Mouse (Mus musculus): ENCODE data around the gene Inppl1. TPM values are rescaled to one million over a fixed set of nuclear protein-coding genes. Genes with fewer than 3 reads are reported as not detected.

Gene Inppl1
- polyA plus RNA-seq, 1 experiment from 2014 or later, result 35.7 TPM

- H3K9me3 ChIP-seq (ENCODE audit: control insufficient read depth, low read length), result no peaks in the 10 kb centered on the region
- ATAC-seq (ENCODE audit: low read depth), result no peak
- no peak overlapping the region for H3K4me2 ChIP-seq (ENCODE audit: low read depth, low read length)
- H3K36me3 ChIP-seq (ENCODE audit: control insufficient read depth, insufficient read depth, low read length), result peaks cover 51% of the 10 kb centered on the region
- peaks cover 22% of the 10 kb centered on the region for H3K4me1 ChIP-seq (replicated peaks; ENCODE audit: control insufficient read depth, insufficient read depth, low read length)
- whole genome bisulfite sequencing, result 66% methylated on average over 5 of the region's 5 CpGs
- no peak overlapping the region for H3K9ac ChIP-seq (ENCODE audit: low read length)
- H3K27me3 ChIP-seq (ENCODE audit: control insufficient read depth, insufficient read depth, low read depth, low read length), result no peaks in the 10 kb centered on the region
- no peak overlapping the region for H3K27ac ChIP-seq (ENCODE audit: low read length)
- H3K4me3 ChIP-seq (ENCODE audit: low read length), result no peak overlapping the region
Measured at GRCm38 (mm10) chr7:101833352-101833751, 4.7 kb downstream of the Inppl1 start.

DNA sequence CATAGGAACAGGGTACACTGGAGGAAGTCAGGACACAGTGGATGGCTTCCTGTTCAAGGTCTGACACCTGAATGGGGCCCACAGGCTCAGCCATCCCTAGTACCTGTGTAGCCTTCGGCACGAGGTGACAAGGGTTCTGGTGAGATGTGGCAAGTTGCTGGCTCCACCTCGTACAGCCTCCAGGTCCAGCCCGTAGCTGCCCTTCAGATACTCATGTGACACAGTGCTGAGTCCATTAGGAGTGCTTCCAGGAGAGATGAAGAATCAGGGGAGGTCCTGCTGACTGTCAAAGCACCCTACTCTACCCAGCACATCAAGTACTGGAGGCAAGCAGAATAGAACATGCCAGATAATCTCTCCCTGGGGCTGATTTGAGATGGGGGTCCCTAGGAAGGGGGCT, 5.7 kb downstream of the Inppl1 start:
- no peaks in the 10 kb centered on the region for H3K9me3 ChIP-seq (ENCODE audit: control insufficient read depth, low read length)
- WGBS, result 88% methylated on average over 4 of the region's 4 CpGs
- no peaks in the 10 kb centered on the region for H3K27me3 ChIP-seq (ENCODE audit: control insufficient read depth, insufficient read depth, low read depth, low read length)
- ATAC-seq (ENCODE audit: low read depth), result no peak
- H3K27ac ChIP-seq (ENCODE audit: low read length), result no peak overlapping the region
- peaks cover 21% of the 10 kb centered on the region for H3K4me1 ChIP-seq (replicated peaks; ENCODE audit: control insufficient read depth, insufficient read depth, low read length)
- no peak overlapping the region for H3K4me2 ChIP-seq (ENCODE audit: low read depth, low read length)
- H3K9ac ChIP-seq (ENCODE audit: low read length), result no peak overlapping the region
- H3K36me3 ChIP-seq (ENCODE audit: control insufficient read depth, insufficient read depth, low read length), result peaks cover 59% of the 10 kb centered on the region
- no peak overlapping the region for H3K4me3 ChIP-seq (ENCODE audit: low read length)

- WGBS, result 92% methylated on average over 8 of the region's 8 CpGs
- Histone ChIP-seq H3K27me3 (ENCODE audit: control insufficient read depth, insufficient read depth, low read depth, low read length) (no peaks in the 10 kb centered on the region), H3K9ac (ENCODE audit: low read length) (no peak overlapping the region), H3K4me2 (ENCODE audit: low read depth, low read length) (no peak overlapping the region), H3K4me3 (ENCODE audit: low read length) (no peak overlapping the region), H3K36me3 (ENCODE audit: control insufficient read depth, insufficient read depth, low read length) (peaks cover 68% of the 10 kb centered on the region), H3K9me3 (ENCODE audit: control insufficient read depth, low read length) (no peaks in the 10 kb centered on the region), H3K27ac (ENCODE audit: low read length) (no peak overlapping the region), H3K4me1 (replicated peaks; ENCODE audit: control insufficient read depth, insufficient read depth, low read length) (peaks cover 21% of the 10 kb centered on the region)
- no peak for ATAC-seq (ENCODE audit: low read depth)
Measured at GRCm38 (mm10) chr7:101831437-101831836, 6.6 kb downstream of the Inppl1 start.

DNA sequence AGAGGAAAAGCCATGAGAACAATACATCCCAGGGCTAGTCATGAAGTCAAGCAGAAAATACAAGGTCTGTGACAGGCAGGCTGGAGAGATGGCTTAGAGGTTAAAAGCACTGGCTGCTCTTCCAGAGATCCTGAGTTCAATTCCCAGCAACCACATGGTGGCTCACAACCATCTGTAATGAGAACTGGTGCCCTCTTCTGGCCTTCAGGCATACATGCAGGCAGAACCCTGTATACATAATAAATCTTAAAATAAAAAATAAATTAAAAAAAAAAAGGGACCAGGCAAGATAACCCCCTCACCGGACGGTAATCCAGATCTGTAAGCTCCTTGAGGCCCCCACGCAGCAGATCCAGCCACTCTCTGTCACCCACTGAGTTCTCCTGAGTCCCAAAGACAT, 7.7 kb downstream of the Inppl1 start:
- WGBS, result 95% methylated on average over 3 of the region's 3 CpGs
- no peak overlapping the region for H3K4me2 ChIP-seq (ENCODE audit: low read depth, low read length)
- ATAC-seq (ENCODE audit: low read depth), result no peak

GRCm38 (mm10) chr7:101823758-101824630, 14.0 kb downstream of the Inppl1 start:
- 76% methylated on average over 18 of the region's 18 CpGs for whole genome bisulfite sequencing
- Histone ChIP-seq H3K4me3 (ENCODE audit: low read length) (no peak overlapping the region), H3K9ac (ENCODE audit: low read length) (0 out of 2 replicates have a peak overlapping the region, but pooled peaks have one; percentile 8), H3K27me3 (ENCODE audit: control insufficient read depth, insufficient read depth, low read depth, low read length) (peaks cover 26% of the 10 kb centered on the region), H3K27ac (ENCODE audit: low read length) (0 out of 2 replicates have a peak overlapping the region, but pooled peaks have one; percentile 13), H3K36me3 (ENCODE audit: control insufficient read depth, insufficient read depth, low read length) (peaks cover 45% of the 10 kb centered on the region), H3K4me2 (ENCODE audit: low read depth, low read length) (no peak overlapping the region), H3K4me1 (replicated peaks; ENCODE audit: control insufficient read depth, insufficient read depth, low read length) (peaks cover 11% of the 10 kb centered on the region), H3K9me3 (ENCODE audit: control insufficient read depth, low read length) (no peaks in the 10 kb centered on the region)
- no peak for ATAC-seq (ENCODE audit: low read depth)

More for the DNA sequence above, 7.7 kb downstream of the Inppl1 start:
- Histone ChIP-seq H3K9me3 (ENCODE audit: control insufficient read depth, low read length) (no peaks in the 10 kb centered on the region), H3K4me1 (replicated peaks; ENCODE audit: control insufficient read depth, insufficient read depth, low read length) (peaks cover 13% of the 10 kb centered on the region), H3K27me3 (ENCODE audit: control insufficient read depth, insufficient read depth, low read depth, low read length) (no peaks in the 10 kb centered on the region), H3K9ac (ENCODE audit: low read length) (no peak overlapping the region), H3K36me3 (ENCODE audit: control insufficient read depth, insufficient read depth, low read length) (peaks cover 79% of the 10 kb centered on the region), H3K27ac (ENCODE audit: low read length) (no peak overlapping the region), H3K4me3 (ENCODE audit: low read length) (no peak overlapping the region)

DNA sequence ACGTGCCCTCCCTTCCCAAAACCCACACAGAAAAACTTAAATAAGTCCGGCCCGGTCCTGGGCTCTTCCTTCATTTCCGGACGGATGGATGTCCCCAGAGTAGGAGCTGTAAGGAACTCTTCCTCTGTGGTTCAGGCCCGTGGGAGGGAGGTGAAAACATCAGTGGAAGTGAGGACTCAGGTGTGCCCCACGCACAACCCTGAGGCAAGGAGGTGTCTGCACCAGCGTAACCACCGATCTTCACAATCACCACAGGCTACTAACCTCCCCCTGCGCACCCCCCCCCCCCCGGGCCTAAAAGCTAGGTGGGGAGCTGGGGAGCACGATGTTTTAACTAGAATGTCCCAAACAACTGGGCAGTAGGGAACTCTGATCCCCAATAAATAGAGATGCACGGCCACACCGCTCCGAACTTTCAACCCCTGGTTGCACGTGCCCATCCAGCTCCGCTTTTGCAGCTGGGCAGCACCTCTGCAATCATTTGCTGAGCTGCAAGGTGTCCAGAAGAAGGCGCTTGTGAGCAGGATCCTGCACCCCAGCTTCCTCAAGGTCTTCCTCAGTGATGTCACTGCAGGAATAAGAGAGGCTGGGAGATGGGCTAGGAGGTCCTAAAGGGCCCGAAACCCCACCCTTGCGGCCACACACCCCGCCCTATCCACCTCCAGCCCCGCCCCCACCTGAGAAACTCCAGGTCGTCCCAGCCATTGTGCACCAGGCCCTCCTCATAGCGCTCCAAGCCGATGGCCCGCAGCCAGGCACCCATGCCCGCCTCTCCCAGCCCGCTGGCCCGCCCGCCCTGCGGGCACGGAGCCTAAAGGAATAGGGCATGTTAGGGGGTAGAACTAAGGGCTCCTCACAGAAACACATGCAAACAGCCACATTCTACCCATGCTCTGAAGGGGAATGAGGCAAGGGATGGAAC, 14.9 kb downstream of the Inppl1 start:
- Histone ChIP-seq H3K4me3 (ENCODE audit: low read length) (no peak overlapping the region), H3K27me3 (ENCODE audit: control insufficient read depth, insufficient read depth, low read depth, low read length) (peaks cover 35% of the 10 kb centered on the region), H3K4me1 (replicated peaks; ENCODE audit: control insufficient read depth, insufficient read depth, low read length) (peaks cover 15% of the 10 kb centered on the region), H3K36me3 (ENCODE audit: control insufficient read depth, insufficient read depth, low read length) (peaks cover 36% of the 10 kb centered on the region), H3K9ac (ENCODE audit: low read length) (no peak overlapping the region), H3K4me2 (ENCODE audit: low read depth, low read length) (peak overlapping the region; percentile 79), H3K27ac (ENCODE audit: low read length) (peak overlapping the region; percentile 87; the same call in 1 of the 2 replicates), H3K9me3 (ENCODE audit: control insufficient read depth, low read length) (no peaks in the 10 kb centered on the region)
- 41% methylated on average over 32 of the region's 32 CpGs for WGBS
- peak; percentile 18; the same call in 1 of the 2 replicates for ATAC-seq (ENCODE audit: low read depth)

GRCm38 (mm10) chr7:101821571-101822501, 16.2 kb downstream of the Inppl1 start:
- Histone ChIP-seq H3K4me2 (ENCODE audit: low read depth, low read length) (peak overlapping the region; percentile 79), H3K36me3 (ENCODE audit: control insufficient read depth, insufficient read depth, low read length) (peaks cover 25% of the 10 kb centered on the region), H3K27ac (ENCODE audit: low read length) (peak overlapping the region; percentile 87), H3K9ac (ENCODE audit: low read length) (peak overlapping the region; percentile 66), H3K9me3 (ENCODE audit: control insufficient read depth, low read length) (no peaks in the 10 kb centered on the region), H3K27me3 (ENCODE audit: control insufficient read depth, insufficient read depth, low read depth, low read length) (peaks cover 47% of the 10 kb centered on the region), H3K4me3 (ENCODE audit: low read length) (peak overlapping the region; percentile 47), H3K4me1 (replicated peaks; ENCODE audit: control insufficient read depth, insufficient read depth, low read length) (peaks cover 20% of the 10 kb centered on the region)
- ATAC-seq (ENCODE audit: low read depth), result peak; percentile 87
- WGBS, result under 1% methylated on average over 54 of the region's 71 CpGs

DNA sequence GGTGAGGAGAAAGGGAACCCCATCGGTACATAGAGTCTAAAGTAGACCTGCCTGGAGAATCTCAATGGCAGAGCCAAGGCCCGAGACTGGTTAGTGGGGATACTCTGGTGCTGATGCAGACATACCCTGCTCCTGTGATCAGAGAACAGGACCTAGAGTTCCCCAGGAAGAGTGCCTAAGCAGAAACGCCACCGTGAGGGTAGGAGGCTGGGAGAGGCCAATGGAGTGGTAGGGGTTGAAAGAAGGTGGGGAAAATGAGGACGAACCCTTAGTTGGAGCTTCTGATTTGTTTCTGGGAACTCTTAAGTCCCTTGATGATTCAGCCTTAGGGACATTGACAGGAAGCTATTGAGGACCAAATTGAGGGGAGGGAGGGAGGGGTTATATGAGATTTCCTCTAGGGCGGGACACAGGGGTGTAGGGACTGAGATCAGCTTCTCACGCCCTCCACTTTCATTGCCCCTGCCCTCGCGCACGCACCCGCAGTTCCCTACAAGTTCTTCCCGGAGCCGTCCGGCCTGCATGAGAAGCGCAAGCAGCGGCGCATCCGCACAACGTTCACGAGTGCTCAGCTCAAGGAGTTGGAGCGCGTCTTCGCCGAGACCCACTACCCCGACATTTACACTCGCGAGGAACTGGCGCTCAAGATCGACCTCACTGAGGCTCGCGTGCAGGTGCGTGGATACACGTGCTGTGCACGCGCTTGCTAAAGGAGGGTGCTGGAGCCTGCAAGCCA, 17.6 kb downstream of the Inppl1 start:
- Histone ChIP-seq H3K4me1 (replicated peaks; ENCODE audit: control insufficient read depth, insufficient read depth, low read length) (peaks cover 20% of the 10 kb centered on the region), H3K4me3 (ENCODE audit: low read length) (peak overlapping the region; percentile 47), H3K27me3 (ENCODE audit: control insufficient read depth, insufficient read depth, low read depth, low read length) (peaks cover 53% of the 10 kb centered on the region), H3K4me2 (ENCODE audit: low read depth, low read length) (peak overlapping the region; percentile 79), H3K36me3 (ENCODE audit: control insufficient read depth, insufficient read depth, low read length) (peaks cover 12% of the 10 kb centered on the region), H3K9ac (ENCODE audit: low read length) (0 out of 2 replicates have a peak overlapping the region, but pooled peaks have one; percentile 2), H3K27ac (ENCODE audit: low read length) (no peak overlapping the region), H3K9me3 (ENCODE audit: control insufficient read depth, low read length) (no peaks in the 10 kb centered on the region)
- no peak for ATAC-seq (ENCODE audit: low read depth)
- 3% methylated on average over 35 of the region's 35 CpGs for WGBS
